Comparison of ENCODE assay signal across 8 mouse cellular contexts in the genomic region with DNA sequence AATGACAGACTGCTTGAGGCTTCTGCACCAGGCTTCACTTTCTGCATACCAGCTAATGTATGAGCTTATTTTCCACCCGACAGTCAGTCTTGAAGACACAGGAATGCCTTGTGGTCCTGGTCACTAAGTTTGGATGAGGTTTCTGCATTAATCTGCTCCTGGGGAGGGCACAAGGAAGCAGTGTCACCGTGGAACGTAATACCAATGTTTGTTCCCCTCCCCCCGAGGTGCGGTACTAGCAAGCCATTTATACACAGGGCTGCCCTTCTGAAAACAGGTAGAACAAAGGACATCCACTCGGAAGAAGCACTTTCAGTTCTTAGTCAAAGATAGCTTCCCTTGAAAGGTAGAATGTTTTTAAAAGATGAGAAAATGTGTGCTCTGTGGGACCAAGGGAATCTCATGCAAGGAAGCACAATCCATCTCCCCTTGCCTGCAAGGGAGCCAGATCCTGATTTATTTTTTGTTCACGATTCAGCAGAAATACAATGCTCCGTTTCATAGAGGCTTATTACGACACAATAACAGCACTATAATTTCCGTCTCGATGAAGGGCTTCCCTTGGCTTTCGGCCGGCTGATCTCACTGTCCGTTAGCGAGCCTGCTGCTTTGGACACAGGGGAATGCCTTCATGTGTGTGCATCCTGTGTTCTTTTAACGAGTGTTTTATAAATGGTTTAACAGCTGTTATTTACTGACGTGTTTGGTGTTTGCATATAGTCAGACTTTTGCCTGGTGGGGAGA. TPM values are rescaled to one million over a fixed set of nuclear protein-coding genes. Genes with fewer than 3 reads are reported as not detected.
DNase-seq lines count a peak whose midpoint lies in the region; ATAC-seq lines count a peak whose summit lies in the region.

No protein-coding gene starts in this region.

- H3K36me3 ChIP-seq in heart, embryonic 12.5 days, result no peaks in the 10 kb centered on the region
- H3K36me3 ChIP-seq in hindbrain, embryonic 12.5 days, result no peaks in the 10 kb centered on the region
- H3K36me3 ChIP-seq in midbrain, embryonic 14.5 days (ENCODE audit: control insufficient read depth, insufficient read depth, low read length), result no peaks in the 10 kb centered on the region

- 68% methylated on average over 17 of the region's 17 CpGs for WGBS in heart, embryonic 12.5 days
- WGBS in hindbrain, embryonic 12.5 days, result 54% methylated on average over 17 of the region's 17 CpGs
- 45% methylated on average over 17 of the region's 17 CpGs for WGBS in midbrain, embryonic 14.5 days

- no peak overlapping the region for H3K4me3 ChIP-seq in heart, embryonic 12.5 days
- no peak overlapping the region for H3K4me3 ChIP-seq in hindbrain, embryonic 12.5 days
- H3K4me3 ChIP-seq in midbrain, embryonic 14.5 days (replicated peaks; ENCODE audit: low read depth, low read length), result no peak overlapping the region

- ATAC-seq in heart, embryonic 12.5 days (ENCODE audit: insufficient number of reproducible peaks, low FRiP score), result no peak
- no peak for ATAC-seq in hindbrain, embryonic 12.5 days (ENCODE audit: low FRiP score)
- ATAC-seq in midbrain, embryonic 14.5 days (ENCODE audit: low FRiP score, low TSS enrichment), result no peak

- H3K27me3 ChIP-seq in heart, embryonic 12.5 days (replicated peaks), result no peaks in the 10 kb centered on the region
- no peaks in the 10 kb centered on the region for H3K27me3 ChIP-seq in hindbrain, embryonic 12.5 days
- no peaks in the 10 kb centered on the region for H3K27me3 ChIP-seq in midbrain, embryonic 14.5 days (ENCODE audit: control insufficient read depth, insufficient read depth, low read length)

- DNase-seq in heart, adult 18-20 months, result peak; percentile 72 to 78
- peak; percentile 55 for DNase-seq in fibroblast of lung, adult 2 months (ENCODE audit: low read depth)
- DNase-seq in layer of hippocampus, postnatal 14 days (ENCODE audit: low spot score in 2 of 2), result peak; percentile 24 to 30
- DNase-seq in midbrain, embryonic 14.5 days, result peak; percentile 59
- no peak for DNase-seq in spleen, adult 18-20 months
- no peak for DNase-seq in B cell, adult 2 months

- H3K4me2 ChIP-seq in heart, embryonic 12.5 days, result no peak overlapping the region; the same call in 1 of the 2 replicates
- H3K4me2 ChIP-seq in hindbrain, embryonic 12.5 days (replicated peaks), result no peak overlapping the region
- H3K4me2 ChIP-seq in midbrain, embryonic 14.5 days (ENCODE audit: low read length), result peak overlapping the region; percentile 37

- no peaks in the 10 kb centered on the region for H3K9me3 ChIP-seq in heart, embryonic 12.5 days (replicated peaks)
- no peaks in the 10 kb centered on the region for H3K9me3 ChIP-seq in hindbrain, embryonic 12.5 days (replicated peaks)
- no peaks in the 10 kb centered on the region for H3K9me3 ChIP-seq in midbrain, embryonic 14.5 days (ENCODE audit: control insufficient read depth, low read length)

- H3K4me1 ChIP-seq in heart, embryonic 12.5 days (replicated peaks), result no peaks in the 10 kb centered on the region
- peaks cover 3% of the 10 kb centered on the region for H3K4me1 ChIP-seq in hindbrain, embryonic 12.5 days
- 0 out of 2 replicates have a peak, but pooled peaks cover 7% of the 10 kb centered on the region for H3K4me1 ChIP-seq in midbrain, embryonic 14.5 days (ENCODE audit: control insufficient read depth, insufficient read depth, low read length)

- no peak overlapping the region for H3K9ac ChIP-seq in heart, embryonic 12.5 days
- 0 out of 2 replicates have a peak overlapping the region, but pooled peaks have one; percentile 5 for H3K9ac ChIP-seq in hindbrain, embryonic 12.5 days
- 0 out of 2 replicates have a peak overlapping the region, but pooled peaks have one; percentile 35 for H3K9ac ChIP-seq in midbrain, embryonic 14.5 days (replicated peaks; ENCODE audit: low read length)

- H3K27ac ChIP-seq in heart, embryonic 12.5 days (ENCODE audit: poor library complexity, severe bottlenecking), result no peak overlapping the region
- H3K27ac ChIP-seq in hindbrain, embryonic 12.5 days, result 0 out of 2 replicates have a peak overlapping the region, but pooled peaks have one; percentile 7
- peak overlapping the region; percentile 60 for H3K27ac ChIP-seq in midbrain, embryonic 14.5 days (replicated peaks; ENCODE audit: low read depth, low read length)

RNA-seq across cellular contexts. Expression of a gene that starts 48.6 kb away (rescaled TPM):
- total RNA-seq in heart, adult 18-20 months (2021), result 10 to 100 TPM; 11.9 to 13.4 TPM
- 0.06 and 0.17 TPM in 2 replicates for polyA plus RNA-seq in heart, embryonic 12.5 days (2016; fragmentation: Nextera tagmentation; extraction: Ambion mirVana)
- polyA plus RNA-seq in hindbrain, embryonic 12.5 days (2016; fragmentation: Nextera tagmentation; extraction: Ambion mirVana), result 0.06 and 0.14 TPM in 2 replicates
- under 1 TPM; 0.12 to 0.14 TPM for total RNA-seq in layer of hippocampus, postnatal 14 days (2021)
- polyA plus RNA-seq in midbrain, embryonic 14.5 days (2014; fragmentation: Nextera tagmentation; extraction: Ambion mirVana), result 0.12 and 0.18 TPM in 2 replicates

Comparison
In these comparisons a context has a peak if more than half of its experiments do, and no peak if none do; other contexts are left out.
1. DNase-seq: peak in heart, adult 18-20 months (2 of 2), fibroblast of lung, adult 2 months (single experiment), layer of hippocampus, postnatal 14 days (2 of 2) and midbrain, embryonic 14.5 days (single experiment); none in spleen, adult 18-20 months (0 of 2) and B cell, adult 2 months (0 of 2).